Mouse (Mus musculus): Measurements from ENCODE around the gene Taf15. TPM values are rescaled to one million over a fixed set of nuclear protein-coding genes. Genes with fewer than 3 reads are reported as not detected.
A peak's percentile ranks its signal among the peaks of the same experiment; 100 is the strongest.

Taf15 gene
- polyA plus RNA-seq, 1 experiment from 2014 or later: 150 TPM

- no peak for TF ChIP-seq CTCF (IDR thresholded peaks at IDR 0.05)
- no peak for ATAC-seq
- CTCF ChIA-PET: interaction anchor here (0.7 to 3.3 kb wide), 2 partner anchors 13 to 14 kb away, joined by 3 to 14 read pairs; no protein-coding TSS in a partner anchor
- in situ Hi-C loops (cut with MboI; ENCODE audit: low pct_unique_long_range_greater_than_20kb): no loop called here
- POLR2A ChIA-PET: no interaction called here
- no peak for DNase-seq (ENCODE audit: low read depth, low spot score)
- H3K27me3 ChIP-seq: no peaks in the 10 kb centered on the region
These were observed 17.3 kb upstream of the Taf15 start for GRCm38 (mm10) chr11:83455608-83456007.

- TF ChIP-seq CTCF (IDR thresholded peaks at IDR 0.05): no peak
- POLR2A ChIA-PET: interaction anchor here (0.6 to 3.1 kb wide), 2 partner anchors 15 to 247 kb away, joined by 4 to 8 read pairs; partner anchors contain the start of genes Taf15 and Wfdc17
- CTCF ChIA-PET: interaction anchor here (2.1 to 2.2 kb wide), 2 partner anchors 14 to 15 kb away, joined by 6 to 9 read pairs; partner anchors contain the start of gene Taf15
- in situ Hi-C loops (cut with MboI; ENCODE audit: low pct_unique_long_range_greater_than_20kb): no loop called here
- DNase-seq (ENCODE audit: low read depth, low spot score) (no peak), ATAC-seq (no peak)
- no peaks in the 10 kb centered on the region for H3K27me3 ChIP-seq
These were observed 15.6 kb upstream of the Taf15 start for GRCm38 (mm10) chr11:83457257-83457656.

GRCm38 (mm10) chr11:83457912-83458601 lies 14.8 kb upstream of the Taf15 start:
- POLR2A ChIA-PET: interaction anchor here (0.6 to 3.1 kb wide), 2 partner anchors 14 to 246 kb away, joined by 4 to 8 read pairs; partner anchors contain the start of genes Taf15 and Wfdc17
- in situ Hi-C loops (cut with MboI; ENCODE audit: low pct_unique_long_range_greater_than_20kb): no loop called here
- DNase-seq (ENCODE audit: low read depth, low spot score) (no peak), ATAC-seq (peak; percentile 67)
- CTCF ChIA-PET: interaction anchor here (1.2 to 2.2 kb wide), 4 partner anchors 12 to 16 kb away, joined by 3 to 9 read pairs (median 4); partner anchors contain the start of gene Taf15
- no peaks in the 10 kb centered on the region for H3K27me3 ChIP-seq
- TF ChIP-seq CTCF (IDR thresholded peaks at IDR 0.05): no peak

GRCm38 (mm10) chr11:83461462-83462027 lies 11.3 kb upstream of the Taf15 start:
- ChIA-PET POLR2A (interaction anchor here (1.1 kb wide), 1 partner anchor 11 kb away, joined by 8 read pairs; the partner anchor contains the start of gene Taf15), CTCF (interaction anchor here (0.9 to 2.6 kb wide), 4 partner anchors 9 to 19 kb away, joined by 4 to 7 read pairs (median 4); partner anchors contain the start of gene Taf15)
- TF ChIP-seq CTCF (IDR thresholded peaks at IDR 0.05): no peak
- no peak for DNase-seq (ENCODE audit: low read depth, low spot score)
- no peak for ATAC-seq
- no peaks in the 10 kb centered on the region for H3K27me3 ChIP-seq
- in situ Hi-C loops (cut with MboI; ENCODE audit: low pct_unique_long_range_greater_than_20kb): no loop called here

- TF ChIP-seq CTCF (IDR thresholded peaks at IDR 0.05): no peak
- peak; percentile 82 for ATAC-seq
- ChIA-PET POLR2A (interaction anchor here (0.6 to 1.1 kb wide), 3 partner anchors 10 to 20 kb away, joined by 3 to 8 read pairs (median 5); partner anchors contain the start of gene Taf15), CTCF (interaction anchor here (1.1 to 2.6 kb wide), 3 partner anchors 10 to 20 kb away, joined by 5 to 7 read pairs (median 5); partner anchors contain the start of gene Taf15)
- no peak for DNase-seq (ENCODE audit: low read depth, low spot score)
- in situ Hi-C loops (cut with MboI; ENCODE audit: low pct_unique_long_range_greater_than_20kb): no loop called here
- no peaks in the 10 kb centered on the region for H3K27me3 ChIP-seq
These were observed 10.1 kb upstream of the Taf15 start, which contains the start of gene Mmp28 for GRCm38 (mm10) chr11:83462711-83463244. Mmp28 (minus strand) TSS chr11:83463071.

- ATAC-seq: no peak
- in situ Hi-C loops (cut with MboI; ENCODE audit: low pct_unique_long_range_greater_than_20kb): no loop called here
- no peak for TF ChIP-seq CTCF (IDR thresholded peaks at IDR 0.05)
- DNase-seq (ENCODE audit: low read depth, low spot score): no peak
- ChIA-PET POLR2A (no interaction called here), CTCF (interaction anchor here (1.3 kb wide), 1 partner anchor 23 kb away, joined by 3 read pairs; no protein-coding TSS in a partner anchor)
- no peaks in the 10 kb centered on the region for H3K27me3 ChIP-seq
These were observed 6.9 kb upstream of the Taf15 start for GRCm38 (mm10) chr11:83465976-83466375.

- ChIA-PET POLR2A (no interaction called here), CTCF (no interaction called here)
- in situ Hi-C loops (cut with MboI; ENCODE audit: low pct_unique_long_range_greater_than_20kb): no loop called here
- ATAC-seq: no peak
- H3K27me3 ChIP-seq: no peaks in the 10 kb centered on the region
- no peak for DNase-seq (ENCODE audit: low read depth, low spot score)
- no peak for TF ChIP-seq CTCF (IDR thresholded peaks at IDR 0.05)
These were observed 5.7 kb upstream of the Taf15 start for GRCm38 (mm10) chr11:83467120-83467652.

- no peak for ATAC-seq
- POLR2A ChIA-PET: no interaction called here
- H3K27me3 ChIP-seq: no peaks in the 10 kb centered on the region
- TF ChIP-seq CTCF (IDR thresholded peaks at IDR 0.05): no peak
- in situ Hi-C loops (cut with MboI; ENCODE audit: low pct_unique_long_range_greater_than_20kb): no loop called here
- CTCF ChIA-PET: interaction anchor here (0.9 to 1.4 kb wide), 4 partner anchors 8 to 26 kb away, joined by 3 to 4 read pairs (median 3); no protein-coding TSS in a partner anchor
- no peak for DNase-seq (ENCODE audit: low read depth, low spot score)
These were observed 4.1 kb upstream of the Taf15 start for GRCm38 (mm10) chr11:83468765-83469164.

GRCm38 (mm10) chr11:83471766-83472165 lies 1.1 kb upstream of the Taf15 start:
- CTCF ChIA-PET: interaction anchor here (1.2 to 1.9 kb wide), 6 partner anchors 9 to 31 kb away, joined by 6 to 16 read pairs (median 8); partner anchors contain the start of gene Mmp28
- ATAC-seq (no peak), DNase-seq (ENCODE audit: low read depth, low spot score) (no peak)
- TF ChIP-seq CTCF (IDR thresholded peaks at IDR 0.05): no peak
- no peaks in the 10 kb centered on the region for H3K27me3 ChIP-seq
- in situ Hi-C loops (cut with MboI; ENCODE audit: low pct_unique_long_range_greater_than_20kb): no loop called here
- POLR2A ChIA-PET: interaction anchor here (1.5 to 2.4 kb wide), 2 partner anchors 10 to 13 kb away, joined by 8 read pairs; no protein-coding TSS in a partner anchor

Data from Patski (cell line).